Mouse (Mus musculus): Measurements from ENCODE around the gene Trappc6a. TPM values are rescaled to one million over a fixed set of nuclear protein-coding genes. Genes with fewer than 3 reads are reported as not detected.
A peak's percentile ranks its signal among the peaks of the same experiment; 100 is the strongest.

The Trappc6a gene
- total RNA-seq, 2 experiments from 2014 or later = 67.0 to 76.7 TPM

DNA sequence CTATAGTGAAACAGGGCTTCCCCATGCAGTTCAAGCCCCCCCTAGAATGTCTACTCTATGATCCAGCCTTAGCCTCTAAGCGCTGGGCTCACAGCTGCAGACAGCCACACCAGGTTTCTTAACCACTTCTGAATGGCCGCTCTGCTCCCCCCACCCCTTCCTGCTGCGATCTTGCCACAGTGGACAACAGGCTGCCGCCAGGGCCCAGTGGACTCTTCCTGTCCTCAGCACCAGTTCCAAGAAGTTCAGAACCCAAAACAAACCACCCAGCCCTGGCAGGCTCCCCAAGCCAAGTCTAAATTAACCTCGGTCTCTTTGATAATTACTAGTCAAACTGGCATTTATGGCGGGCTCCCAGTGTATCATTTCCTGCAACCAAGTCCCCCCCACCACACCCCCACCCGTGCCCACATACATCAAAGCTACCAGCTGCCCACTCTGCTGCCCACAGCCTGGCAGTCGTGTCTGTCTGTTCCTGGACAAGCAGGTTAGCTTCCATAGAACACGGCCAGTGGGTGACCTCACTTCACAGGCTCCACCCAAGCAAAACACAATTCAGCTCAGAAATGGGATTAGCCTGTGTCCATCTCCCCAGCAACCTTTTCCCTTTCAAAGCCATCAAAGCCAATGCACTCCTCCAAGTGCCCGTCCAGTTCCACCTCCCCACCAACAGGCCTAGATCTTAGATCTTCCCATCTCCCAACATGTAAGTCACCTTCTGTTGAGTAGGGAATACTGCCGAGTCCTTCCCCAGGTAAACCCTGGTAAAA is 52.5 kb downstream of the Trappc6a start:
- no peak for DNase-seq (ENCODE audit: low spot score in 2 of 2)

DNA sequence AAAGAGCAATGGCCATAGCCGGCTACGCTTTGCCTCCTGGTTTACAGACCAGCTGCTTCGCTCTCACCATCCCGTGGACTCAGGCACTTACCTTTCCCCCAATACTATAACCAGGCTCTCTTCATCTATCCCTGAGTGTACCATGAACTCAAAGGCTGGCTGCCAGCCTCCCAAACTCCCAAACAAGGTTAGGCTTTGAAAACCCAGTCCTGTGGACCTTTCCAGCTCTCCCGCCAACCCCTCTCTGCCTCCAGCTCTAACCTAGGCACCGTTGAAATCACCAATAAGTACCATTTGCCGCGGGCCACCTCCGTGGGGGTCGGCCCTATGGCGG is 53.2 kb downstream of the Trappc6a start:
- no peak for DNase-seq (ENCODE audit: low spot score in 2 of 2)

DNA sequence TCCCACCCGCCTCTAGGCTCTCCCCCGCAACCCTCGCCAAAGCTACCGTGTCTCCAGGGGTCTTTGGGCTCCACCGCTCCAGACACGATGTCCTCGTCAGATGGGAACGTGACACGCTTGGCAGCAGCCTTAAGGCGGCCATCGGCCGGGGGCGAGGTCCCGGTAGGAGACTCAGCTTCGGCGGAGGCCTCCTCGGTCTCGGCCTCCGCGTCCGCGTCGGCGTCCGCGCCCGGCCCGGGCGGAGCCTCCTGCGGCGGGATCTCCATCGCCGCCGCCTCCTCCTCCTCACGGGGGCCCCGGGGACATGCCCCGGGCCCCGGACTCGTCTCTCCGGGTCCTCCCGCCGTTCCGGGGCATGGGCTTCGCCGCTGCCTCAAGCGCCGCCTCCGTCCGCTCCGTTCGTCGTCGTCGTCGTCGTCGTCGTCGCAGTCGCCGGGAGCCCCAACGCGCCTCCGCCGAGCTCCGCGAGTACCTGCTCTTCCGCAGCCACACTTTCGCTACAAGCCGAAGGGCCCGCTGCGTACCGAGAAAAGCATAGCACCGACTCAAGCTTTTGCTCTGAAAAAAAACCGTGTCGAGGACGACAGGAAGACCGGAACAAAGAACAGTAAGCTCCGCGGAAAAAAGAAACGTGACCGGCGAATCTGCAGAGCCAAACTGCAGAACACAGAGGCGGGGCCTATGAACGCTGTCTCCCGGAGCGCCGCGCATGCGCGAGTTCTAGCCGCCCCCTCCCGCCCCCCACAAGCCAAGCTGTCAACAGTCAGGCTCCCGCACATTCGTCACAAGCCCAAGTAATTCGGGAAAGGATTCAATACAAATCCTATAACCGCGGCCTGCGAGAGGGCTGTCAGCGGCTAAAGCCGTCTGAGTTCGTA is 53.8 kb downstream of the Trappc6a start:
- peak; percentile 85 for DNase-seq (ENCODE audit: low spot score in 2 of 2)

DNA sequence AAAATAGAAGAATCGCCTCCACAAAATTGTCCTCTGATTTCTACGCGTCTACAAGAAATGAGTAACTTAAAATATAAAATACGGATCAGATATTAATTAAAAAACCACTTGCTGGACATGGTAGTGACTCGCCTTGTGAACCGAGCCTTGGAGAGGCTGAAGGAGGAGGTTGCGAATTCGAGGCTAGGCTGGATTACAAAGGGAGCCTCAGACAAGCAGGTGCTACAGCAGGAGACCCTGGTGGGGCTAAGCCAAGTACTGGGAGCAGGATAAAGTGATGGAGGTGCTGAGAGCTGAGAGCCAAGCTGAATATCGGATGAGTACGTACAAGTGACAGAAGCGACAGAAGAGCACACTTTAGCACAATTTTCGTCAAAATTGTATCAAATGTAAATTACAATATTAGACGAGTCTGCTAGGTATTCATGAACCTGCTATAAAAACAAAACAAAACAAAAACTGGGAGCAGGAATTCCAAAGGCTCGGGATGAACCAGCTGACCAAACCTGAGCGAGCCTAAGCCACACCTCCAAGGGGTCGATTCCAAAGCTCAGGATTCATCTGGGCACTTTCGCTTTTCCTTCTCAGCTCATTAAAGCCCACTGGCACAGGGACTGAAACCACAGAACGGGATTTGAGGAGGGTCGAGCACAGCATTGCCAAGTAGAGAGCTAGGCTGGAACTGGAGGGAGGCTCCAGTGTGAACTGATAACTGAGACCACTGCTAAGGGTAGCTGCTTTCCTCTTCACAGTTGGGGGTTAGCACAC is 54.6 kb downstream of the Trappc6a start, which contains the start of gene Ppp1r37:
Gene Ppp1r37 (minus strand): TSS at position 434 of the 768 bp plus-strand sequence.
- DNase-seq (ENCODE audit: low spot score in 2 of 2) = no peak

DNA sequence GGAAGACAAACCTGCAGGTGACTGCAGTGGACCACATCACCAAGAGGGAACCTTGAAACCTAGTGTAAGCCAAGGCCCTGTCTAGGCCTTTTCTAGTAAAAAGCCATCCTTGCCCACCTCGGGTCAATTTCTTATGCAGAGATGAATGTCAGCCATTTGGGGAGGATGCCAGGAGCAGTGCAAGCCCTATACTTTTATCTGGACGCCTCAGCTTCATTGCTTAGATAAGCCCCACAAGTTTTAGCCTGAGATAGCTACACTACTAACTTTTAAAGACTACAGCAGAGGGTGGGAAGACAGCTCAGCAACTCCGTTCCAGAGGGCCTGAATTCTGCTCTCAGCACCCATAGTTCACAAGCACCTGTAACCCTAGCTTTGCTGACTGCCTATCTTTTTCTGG is 55.7 kb downstream of the Trappc6a start:
- no peak for DNase-seq (ENCODE audit: low spot score in 2 of 2)

DNA sequence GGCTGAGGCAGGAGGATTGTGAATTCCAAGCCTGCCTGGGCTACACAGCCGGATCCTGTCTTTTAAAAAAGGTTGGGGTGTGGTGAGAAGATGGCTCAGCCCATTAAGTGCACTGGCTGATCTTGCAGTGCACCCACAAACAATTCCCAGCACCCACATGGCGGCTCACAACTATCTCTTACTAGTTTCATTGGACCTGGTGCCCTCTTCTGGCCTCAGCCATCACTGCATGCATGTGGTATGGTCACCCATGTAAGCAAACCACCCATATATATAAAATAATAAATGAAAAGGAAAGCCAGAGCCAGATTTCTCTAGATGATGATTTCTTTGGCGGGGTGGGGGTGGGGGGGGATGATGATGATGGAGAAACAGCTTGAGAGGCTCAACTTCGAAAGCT is 56.3 kb downstream of the Trappc6a start:
- DNase-seq (ENCODE audit: low spot score in 2 of 2) = no peak

Other genes starting within 250 kb of the Trappc6a start
- 10 to 100 TPM; 83.7 to 89.3 TPM for gene Vasp, start 236.6 kb upstream of the Trappc6a start, total RNA-seq (2021)
- under 1 TPM in 1 of 2 experiments, not detected in 1; 0.39 TPM for gene Ppm1n, start 228.3 kb upstream of the Trappc6a start, total RNA-seq (2021)
- 10 to 100 TPM; 19.3 to 28.8 TPM for gene Rtn2, start 225.8 kb upstream of the Trappc6a start, total RNA-seq (2021)
- gene Fosb, start 198.3 kb upstream of the Trappc6a start, total RNA-seq (2021) = under 1 TPM; 0.85 to 0.98 TPM
- gene Ercc1, start 163.6 kb upstream of the Trappc6a start, total RNA-seq (2021) = 10 to 100 TPM; 38.6 to 45.2 TPM
- gene Cd3eap, start 148.9 kb upstream of the Trappc6a start, total RNA-seq (2021) = 10 to 100 TPM; 14.1 to 16.1 TPM
- gene Ppp1r13l, start 148.6 kb upstream of the Trappc6a start, total RNA-seq (2021) = 1 to 10 TPM; 9.1 to 9.6 TPM
- 10 to 100 TPM; 39.6 to 41.6 TPM for gene Ercc2, start 126.4 kb upstream of the Trappc6a start, total RNA-seq (2021)
- gene Klc3, start 104.3 kb upstream of the Trappc6a start, total RNA-seq (2021) = 1 to 10 TPM; 2.6 to 3.9 TPM
- gene Ckm, start 103.6 kb upstream of the Trappc6a start, total RNA-seq (2021) = 100 to 1,000 TPM; 103 to 234 TPM
- gene Mark4, start 49.6 kb upstream of the Trappc6a start, total RNA-seq (2021) = 10 to 100 TPM; 47.7 to 51.6 TPM
- gene Exoc3l2, start 45.1 kb upstream of the Trappc6a start, total RNA-seq (2021) = 10 to 100 TPM; 26.7 to 28.7 TPM
- gene Bloc1s3, start within 50 bp of the Trappc6a start, total RNA-seq (2021) = 1 to 10 TPM; 7.7 to 8.1 TPM
- gene Nkpd1, start 9.4 kb downstream of the Trappc6a start, total RNA-seq (2021) = under 1 TPM; 0.17 to 0.28 TPM
- gene Ppp1r37, start 54.7 kb downstream of the Trappc6a start, total RNA-seq (2021) = 10 to 100 TPM; 66.7 to 67.1 TPM
- under 1 TPM; 0.25 to 0.39 TPM for gene Zfp296, start 68.9 kb downstream of the Trappc6a start, total RNA-seq (2021)
- 10 to 100 TPM; 67.0 to 68.8 TPM for gene Gemin7, start 69.2 kb downstream of the Trappc6a start, total RNA-seq (2021)
- gene Clasrp, start 96.1 kb downstream of the Trappc6a start, total RNA-seq (2021) = 10 to 100 TPM; 74.3 to 79.6 TPM
- gene Relb, start 121.0 kb downstream of the Trappc6a start, total RNA-seq (2021) = 10 to 100 TPM; 22.3 to 23.8 TPM
- gene Clptm1, start 156.6 kb downstream of the Trappc6a start, total RNA-seq (2021) = 100 to 1,000 TPM; 112 to 116 TPM
- gene Apoc2, start 169.5 kb downstream of the Trappc6a start, total RNA-seq (2021) = 10 to 100 TPM in 1 of 2 experiments, 1 to 10 TPM in 1; 3.0 to 81.8 TPM
- gene Gm44805, start 173.0 kb downstream of the Trappc6a start, total RNA-seq (2021) = 1 to 10 TPM; 3.2 to 9.1 TPM
- gene Apoc4, start 173.1 kb downstream of the Trappc6a start, total RNA-seq (2021) = 100 to 1,000 TPM in 1 of 2 experiments, 10 to 100 TPM in 1; 82.0 to 218 TPM
- gene Apoc1, start 184.3 kb downstream of the Trappc6a start, total RNA-seq (2021) = 100 to 1,000 TPM; 390 to 714 TPM
- gene Apoe, start 190.8 kb downstream of the Trappc6a start, total RNA-seq (2021) = 1,000 to 10,000 TPM in 1 of 2 experiments, 100 to 1,000 TPM in 1; 636 to 2,003 TPM
- gene Tomm40, start 207.0 kb downstream of the Trappc6a start, total RNA-seq (2021) = 100 to 1,000 TPM; 137 to 139 TPM
- gene Nectin2, start 242.1 kb downstream of the Trappc6a start, total RNA-seq (2021) = 10 to 100 TPM; 72.0 to 80.6 TPM

Data from adrenal gland, postnatal 4 days (tissue).